Comparison of ENCODE assay signal across 8 mouse cellular contexts in the genomic region with DNA sequence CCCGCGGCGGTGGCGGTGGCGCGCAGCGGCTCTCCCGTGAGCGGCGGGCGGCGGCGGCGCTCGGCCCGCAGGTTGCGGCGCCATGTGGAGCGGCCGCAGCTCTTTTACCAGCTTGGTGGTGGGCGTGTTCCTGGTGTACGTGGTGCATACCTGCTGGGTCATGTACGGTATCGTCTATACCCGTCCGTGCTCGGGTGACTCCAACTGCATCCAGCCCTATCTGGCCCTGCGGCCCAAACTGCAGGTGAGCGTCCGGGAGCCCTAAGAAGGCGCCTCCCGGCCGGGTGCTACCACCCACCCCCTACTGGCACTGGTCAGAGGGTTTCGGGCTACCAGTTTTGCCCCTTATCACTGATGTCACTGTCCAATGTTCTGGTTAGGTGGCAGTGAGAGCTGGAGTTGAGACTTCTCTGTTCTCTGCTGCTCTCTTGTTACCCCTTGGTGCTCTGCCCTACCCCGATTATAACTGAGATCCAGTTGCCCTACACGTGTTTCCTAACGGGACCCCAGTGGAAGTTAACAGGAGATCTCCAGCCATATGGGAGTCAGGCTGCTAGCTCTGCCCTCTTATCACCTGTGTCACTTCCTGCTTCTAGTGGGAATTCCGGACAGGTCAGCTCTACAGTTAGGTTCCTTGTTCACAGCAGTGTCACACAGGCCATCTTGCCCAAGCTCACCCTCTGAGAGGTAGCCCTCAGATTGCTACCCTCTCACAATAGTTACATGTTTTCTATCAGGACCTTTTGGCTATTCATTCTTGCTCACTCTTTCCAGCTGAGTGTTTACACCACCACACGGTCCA. TPM values are rescaled to one million over a fixed set of nuclear protein-coding genes. Genes with fewer than 3 reads are reported as not detected.
DNase-seq lines count a peak whose midpoint lies in the region; ATAC-seq and TF ChIP-seq lines count a peak whose summit lies in the region.

No protein-coding gene starts in this region.

- H3K4me3 ChIP-seq in kidney, embryonic 15.5 days (replicated peaks), result peak overlapping the region; percentile 91
- peak overlapping the region; percentile 91 for H3K4me3 ChIP-seq in forebrain, embryonic 10.5 days
- H3K4me3 ChIP-seq in limb, embryonic 15.5 days, result peak overlapping the region; percentile 92
- peak overlapping the region; percentile 72 for H3K4me3 ChIP-seq in neural tube, embryonic 15.5 days (replicated peaks)

- peak overlapping the region; percentile 83 for H3K9ac ChIP-seq in kidney, embryonic 15.5 days
- peak overlapping the region; percentile 81 for H3K9ac ChIP-seq in limb, embryonic 15.5 days
- H3K9ac ChIP-seq in neural tube, embryonic 15.5 days (replicated peaks), result peak overlapping the region; percentile 90

- peaks cover 12% of the 10 kb centered on the region for H3K4me1 ChIP-seq in kidney, embryonic 15.5 days
- H3K4me1 ChIP-seq in forebrain, embryonic 10.5 days, result peaks cover 24% of the 10 kb centered on the region
- peaks cover 14% of the 10 kb centered on the region for H3K4me1 ChIP-seq in limb, embryonic 15.5 days
- peaks cover 29% of the 10 kb centered on the region for H3K4me1 ChIP-seq in neural tube, embryonic 15.5 days

- in situ Hi-C loops in Patski (cut with MboI; ENCODE audit: low pct_unique_long_range_greater_than_20kb), result loop anchor here (5.0 to 25.0 kb wide), 2 partner anchors 92 to 177 kb away; no protein-coding TSS in a partner anchor

- peak overlapping the region; percentile 64; the same call in 1 of the 2 replicates for H3K27ac ChIP-seq in kidney, embryonic 15.5 days
- H3K27ac ChIP-seq in forebrain, embryonic 10.5 days, result peak overlapping the region; percentile 92
- peak overlapping the region; percentile 84 for H3K27ac ChIP-seq in limb, embryonic 15.5 days
- peak overlapping the region; percentile 87 for H3K27ac ChIP-seq in neural tube, embryonic 15.5 days (replicated peaks)

- TF ChIP-seq CTCF in Patski (IDR thresholded peaks at IDR 0.05), result no peak

- no peaks in the 10 kb centered on the region for H3K9me3 ChIP-seq in kidney, embryonic 15.5 days (replicated peaks)
- H3K9me3 ChIP-seq in forebrain, embryonic 10.5 days, result no peaks in the 10 kb centered on the region
- H3K9me3 ChIP-seq in limb, embryonic 15.5 days, result no peaks in the 10 kb centered on the region
- H3K9me3 ChIP-seq in neural tube, embryonic 15.5 days (replicated peaks), result no peaks in the 10 kb centered on the region

- WGBS in kidney, embryonic 15.5 days, result 3% methylated on average over 39 of the region's 39 CpGs
- WGBS in forebrain, embryonic 10.5 days, result 4% methylated on average over 39 of the region's 39 CpGs
- WGBS in limb, embryonic 15.5 days, result 3% methylated on average over 39 of the region's 39 CpGs
- whole genome bisulfite sequencing in neural tube, embryonic 15.5 days, result 4% methylated on average over 37 of the region's 39 CpGs

- H3K36me3 ChIP-seq in kidney, embryonic 15.5 days, result peaks cover 36% of the 10 kb centered on the region
- peaks cover 38% of the 10 kb centered on the region for H3K36me3 ChIP-seq in forebrain, embryonic 10.5 days (replicated peaks)
- H3K36me3 ChIP-seq in limb, embryonic 15.5 days, result peaks cover 33% of the 10 kb centered on the region
- H3K36me3 ChIP-seq in neural tube, embryonic 15.5 days, result peaks cover 34% of the 10 kb centered on the region

- POLR2A ChIA-PET in Patski (lab: Charles Lee), result no interaction called here

- peak overlapping the region; percentile 91 for H3K4me2 ChIP-seq in kidney, embryonic 15.5 days
- peak overlapping the region; percentile 81 for H3K4me2 ChIP-seq in limb, embryonic 15.5 days
- H3K4me2 ChIP-seq in neural tube, embryonic 15.5 days, result peak overlapping the region; percentile 91

- H3K27me3 ChIP-seq in kidney, embryonic 15.5 days, result peaks cover 6% of the 10 kb centered on the region; the same call in 1 of the 2 replicates
- no peaks in the 10 kb centered on the region for H3K27me3 ChIP-seq in Patski
- no peaks in the 10 kb centered on the region for H3K27me3 ChIP-seq in forebrain, embryonic 10.5 days (ENCODE audit: poor library complexity, severe bottlenecking)
- H3K27me3 ChIP-seq in limb, embryonic 15.5 days, result no peaks in the 10 kb centered on the region
- H3K27me3 ChIP-seq in neural tube, embryonic 15.5 days (replicated peaks), result no peaks in the 10 kb centered on the region

- CTCF ChIA-PET in Patski (lab: Charles Lee), result interaction anchor here (1.3 kb wide), 1 partner anchor 91 kb away, joined by 5 read pairs; no protein-coding TSS in a partner anchor

- no peak for DNase-seq in kidney, adult 9 months
- DNase-seq in Patski (ENCODE audit: low read depth, low spot score) (no peak), MN1 (ENCODE audit: low spot score) (no peak)
- DNase-seq in forebrain, embryonic 10.5 days (ENCODE audit: extremely low spot score, low spot score), result no peak
- DNase-seq in spleen, postnatal 10 days (ENCODE audit: low spot score in 2 of 2), result no peak

- ATAC-seq in kidney, embryonic 15.5 days (replicated peaks; ENCODE audit: low FRiP score), result peak; percentile 88
- peak; percentile 55 for ATAC-seq in Patski
- ATAC-seq in limb, embryonic 15.5 days (ENCODE audit: insufficient number of reproducible peaks, low FRiP score, low TSS enrichment, low read depth), result peak; percentile 36; the same call in 1 of the 2 replicates
- ATAC-seq in neural tube, embryonic 15.5 days (ENCODE audit: low FRiP score), result peak; percentile 80

RNA-seq across cellular contexts. Expression of gene Clptm1l, which starts 0.6 kb away (rescaled TPM):
- polyA plus RNA-seq in kidney, embryonic 15.5 days (2015; fragmentation: Nextera tagmentation; extraction: Ambion mirVana), result 123 and 133 TPM in 2 replicates
- polyA plus RNA-seq in Patski (2021), result 215 TPM
- polyA plus RNA-seq in forebrain, embryonic 10.5 days (2016; fragmentation: Nextera tagmentation; extraction: Ambion mirVana), result 103 and 104 TPM in 2 replicates
- polyA plus RNA-seq in limb, embryonic 15.5 days (2015; fragmentation: Nextera tagmentation; extraction: Ambion mirVana), result 128 and 137 TPM in 2 replicates
- 139 and 142 TPM in 2 replicates for polyA plus RNA-seq in neural tube, embryonic 15.5 days (2015; fragmentation: Nextera tagmentation; extraction: Ambion mirVana)

RNA-seq across cellular contexts. Expression of gene Tert, which starts 22.4 kb away (rescaled TPM):
- polyA plus RNA-seq in kidney, embryonic 15.5 days (2015; fragmentation: Nextera tagmentation; extraction: Ambion mirVana), result 6.5 and 7.3 TPM in 2 replicates
- polyA plus RNA-seq in Patski (2021), result 3.7 TPM
- polyA plus RNA-seq in forebrain, embryonic 10.5 days (2016; fragmentation: Nextera tagmentation; extraction: Ambion mirVana), result 7.5 and 7.6 TPM in 2 replicates
- polyA plus RNA-seq in limb, embryonic 15.5 days (2015; fragmentation: Nextera tagmentation; extraction: Ambion mirVana), result 4.0 and 4.8 TPM in 2 replicates
- 5.8 and 6.6 TPM in 2 replicates for polyA plus RNA-seq in neural tube, embryonic 15.5 days (2015; fragmentation: Nextera tagmentation; extraction: Ambion mirVana)

Comparison
In these comparisons a context has a peak if more than half of its experiments do, and no peak if none do; other contexts are left out.
1. ATAC-seq: peak in every context shown above with its lines; median percentile 88 in kidney, embryonic 15.5 days; 80 in neural tube, embryonic 15.5 days; 55 in Patski; 36 in limb, embryonic 15.5 days.